In genomic region chr11:44923138-44923537, GRCm38 (mm10) we compare ENCODE assay signal across 30 mouse cellular contexts.
DNase-seq lines count a peak whose midpoint lies in the region; ATAC-seq and TF ChIP-seq lines count a peak whose summit lies in the region.
"Had no signal": no experiment of that assay in that cellular context is flagged by ENCODE, and none has a peak within 500 bp of the region (broad histone marks: within the 10 kb centered on the region; RNA-seq: fewer than 3 reads in every experiment).

No protein-coding gene starts in this region.

- ATAC-seq in limb, embryonic 12.5 days (ENCODE audit: insufficient number of reproducible peaks, insufficient read depth, low FRiP score, low TSS enrichment, low read depth): no peak
- no peak for ATAC-seq in forebrain, postnatal 0 days
- ATAC-seq: forebrain, embryonic 14.5 days; inflammation-experienced regulatory T-cells, adult 6 months; midbrain, embryonic 16.5 days; Patski had no signal

- H3K4me1 ChIP-seq in limb, embryonic 12.5 days (replicated peaks): peaks cover 40% of the 10 kb centered on the region
- peaks cover 40% of the 10 kb centered on the region for H3K4me1 ChIP-seq in limb, embryonic 10.5 days
- no peaks in the 10 kb centered on the region for H3K4me1 ChIP-seq in forebrain, postnatal 0 days (ENCODE audit: insufficient read depth)
- H3K4me1 ChIP-seq: hindbrain, embryonic 15.5 days; lung, embryonic 15.5 days had no signal

- WGBS in limb, embryonic 12.5 days: 62% methylated on average over 3 of the region's 3 CpGs
- WGBS in limb, embryonic 10.5 days: 78% methylated on average over 3 of the region's 3 CpGs
- 87% methylated on average over 3 of the region's 3 CpGs for WGBS in forebrain, postnatal 0 days

- intact Hi-C loops in heart, postnatal 36 days (cut with DNase I): no loop called here

- no peaks in the 10 kb centered on the region for H3K9me3 ChIP-seq in limb, embryonic 12.5 days
- no peaks in the 10 kb centered on the region for H3K9me3 ChIP-seq in limb, embryonic 10.5 days (replicated peaks)
- no peaks in the 10 kb centered on the region for H3K9me3 ChIP-seq in forebrain, postnatal 0 days (ENCODE audit: low read length)
- H3K9me3 ChIP-seq: embryonic facial prominence, embryonic 12.5 days; heart, embryonic 13.5 days; hindbrain, embryonic 10.5 days; hindbrain, embryonic 15.5 days; lung, embryonic 15.5 days had no signal

- no peak for TF ChIP-seq CTCF in forebrain, postnatal 0 days (IDR thresholded peaks at IDR 0.05; ENCODE audit: low read depth)

- H3K4me2 ChIP-seq in limb, embryonic 12.5 days: no peak overlapping the region
- H3K4me2 ChIP-seq in forebrain, postnatal 0 days (ENCODE audit: low read depth): no peak overlapping the region
- H3K4me2 ChIP-seq: embryonic facial prominence, embryonic 12.5 days; heart, embryonic 13.5 days; hindbrain, embryonic 15.5 days; liver, embryonic 11.5 days; lung, embryonic 15.5 days; midbrain, embryonic 11.5 days had no signal

- no peak overlapping the region for H3K9ac ChIP-seq in limb, embryonic 12.5 days (replicated peaks)
- no peak overlapping the region for H3K9ac ChIP-seq in forebrain, postnatal 0 days
- H3K9ac ChIP-seq: embryonic facial prominence, embryonic 12.5 days; heart, embryonic 13.5 days; hindbrain, embryonic 15.5 days; lung, embryonic 15.5 days had no signal

- 0 out of 2 replicates have a peak overlapping the region, but pooled peaks have one; percentile 19 for H3K27ac ChIP-seq in limb, embryonic 12.5 days
- no peak overlapping the region for H3K27ac ChIP-seq in limb, embryonic 10.5 days
- H3K27ac ChIP-seq in forebrain, postnatal 0 days (ENCODE audit: low read depth, low read length): no peak overlapping the region
- H3K27ac ChIP-seq: embryonic facial prominence, embryonic 12.5 days; heart, embryonic 13.5 days; hindbrain, embryonic 10.5 days; hindbrain, embryonic 15.5 days; lung, embryonic 15.5 days had no signal

- H3K36me3 ChIP-seq in limb, embryonic 12.5 days: peaks cover 21% of the 10 kb centered on the region
- no peaks in the 10 kb centered on the region for H3K36me3 ChIP-seq in limb, embryonic 10.5 days
- no peaks in the 10 kb centered on the region for H3K36me3 ChIP-seq in forebrain, postnatal 0 days (ENCODE audit: insufficient read depth)
- H3K36me3 ChIP-seq: embryonic facial prominence, embryonic 12.5 days; hindbrain, embryonic 15.5 days; lung, embryonic 15.5 days had no signal

- DNase-seq in heart, adult 11 months: peak; percentile 40
- DNase-seq in heart, postnatal 36 days: no peak
- DNase-seq in limb, embryonic 10.5 days (ENCODE audit: low spot score): no peak
- DNase-seq in frontal cortex, adult 2 months (ENCODE audit: extremely low spot score in 1 of 2, low spot score in 1 of 2): peak; percentile 4 to 50
- peak; percentile 35 for DNase-seq in telencephalon, adult 2 months (ENCODE audit: low read depth, low spot score)
- DNase-seq in forebrain, postnatal 0 days: no peak
- DNase-seq: adrenal gland, postnatal 10 days; cerebellum, adult 11-12 months; cerebellum, adult 9-11 months; embryo, embryonic 11 days; gastrocnemius, postnatal 36 days; heart, postnatal 10 days; kidney, adult 11 months; kidney, postnatal 14 days; lung, postnatal 36 days; spleen, adult 18-20 months; thymus, adult 18-20 months; thymus, postnatal 25 days had no signal

- H3K4me3 ChIP-seq in limb, embryonic 12.5 days (replicated peaks): no peak overlapping the region
- no peak overlapping the region for H3K4me3 ChIP-seq in limb, embryonic 10.5 days
- no peak overlapping the region for H3K4me3 ChIP-seq in forebrain, postnatal 0 days (ENCODE audit: low read depth, low read length)
- H3K4me3 ChIP-seq: embryonic facial prominence, embryonic 12.5 days; heart, embryonic 13.5 days; hindbrain, embryonic 10.5 days; hindbrain, embryonic 15.5 days; lung, embryonic 15.5 days had no signal

- H3K27me3 ChIP-seq in limb, embryonic 12.5 days: no peaks in the 10 kb centered on the region
- H3K27me3 ChIP-seq in limb, embryonic 10.5 days (ENCODE audit: low read depth, poor library complexity, severe bottlenecking): no peaks in the 10 kb centered on the region
- H3K27me3 ChIP-seq in forebrain, postnatal 0 days (ENCODE audit: insufficient read depth, low read length): 0 out of 2 replicates have a peak, but pooled peaks cover 4% of the 10 kb centered on the region
- H3K27me3 ChIP-seq: heart, embryonic 13.5 days; hindbrain, embryonic 15.5 days; lung, embryonic 15.5 days; Patski had no signal

Comparison
In these comparisons a context has a peak if more than half of its experiments do, and no peak if none do; other contexts are left out.
1. DNase-seq: peak in heart, adult 11 months (single experiment), frontal cortex, adult 2 months (2 of 2) and telencephalon, adult 2 months (single experiment); none in heart, postnatal 36 days (0 of 2), limb, embryonic 10.5 days (single experiment) and forebrain, postnatal 0 days (single experiment).